Mouse (Mus musculus) forebrain, embryonic 12.5 days (tissue): ENCODE data around the gene Wdr64. TPM values are rescaled to one million over a fixed set of nuclear protein-coding genes. Genes with fewer than 3 reads are reported as not detected.

Experiments
- ATAC-seq: fragments of 200-750 bp; cut with Nextera tagmentation; 2 replicates; pipeline ENCODE4 v1.8.0; 2017; ENCODE audit warnings: moderate TSS enrichment; ENCODE audit not compliant: low FRiP score
- H3K27ac ChIP-seq: fragments of 300-500 bp; sonication (generic); 2 replicates; pipeline ENCODE4 v1.5.1; 2016; ENCODE audit warnings: mild to moderate bottlenecking
- H3K27me3 ChIP-seq: fragments of 300-500 bp; sonication (generic); 2 replicates; pipeline ENCODE4 v1.6.1; 2016; ENCODE audit warnings: mild to moderate bottlenecking
- H3K36me3 ChIP-seq: fragments of 300-500 bp; sonication (generic); replicated peaks from 2 replicates; pipeline ENCODE4 v1.6.1; 2016; ENCODE audit warnings: mild to moderate bottlenecking
- H3K4me1 ChIP-seq: fragments of 300-500 bp; sonication (generic); 2 replicates; pipeline ENCODE4 v1.6.1; 2016
- H3K4me2 ChIP-seq: fragments of 300-500 bp; sonication (generic); 2 replicates; pipeline ENCODE4 v1.6.1; 2016; ENCODE audit warnings: mild to moderate bottlenecking, moderate library complexity
- H3K4me3 ChIP-seq: fragments of 300-500 bp; sonication (generic); replicated peaks from 2 replicates; pipeline ENCODE4 v1.5.1; 2016; ENCODE audit warnings: mild to moderate bottlenecking
- H3K9ac ChIP-seq: fragments of 300-500 bp; sonication (generic); 2 replicates; pipeline ENCODE4 v1.6.1; 2016; ENCODE audit warnings: mild to moderate bottlenecking
- H3K9me3 ChIP-seq: fragments of 300-500 bp; sonication (generic); 2 replicates; pipeline ENCODE4 v1.6.1; 2016
- WGBS: fragments of 180-500 bp; shearing (Covaris S2); methylation state at CpG from one replicate; pipeline ENCODE4 v1.1.7; 2016; 5-methylcytosine and 5-hydroxymethylcytosine counted together
- polyA plus RNA-seq: library from polyadenylated mRNA; unstranded; fragments of >200 nt; fragmentation: Nextera tagmentation; extraction: Ambion mirVana; gene quantifications from 2 replicates; pipeline ENCODE4 v1.2.1, GENCODE M21; 2016

Gene Wdr64
- polyA plus RNA-seq, 1 experiment from 2014 or later: not detected

DNA sequence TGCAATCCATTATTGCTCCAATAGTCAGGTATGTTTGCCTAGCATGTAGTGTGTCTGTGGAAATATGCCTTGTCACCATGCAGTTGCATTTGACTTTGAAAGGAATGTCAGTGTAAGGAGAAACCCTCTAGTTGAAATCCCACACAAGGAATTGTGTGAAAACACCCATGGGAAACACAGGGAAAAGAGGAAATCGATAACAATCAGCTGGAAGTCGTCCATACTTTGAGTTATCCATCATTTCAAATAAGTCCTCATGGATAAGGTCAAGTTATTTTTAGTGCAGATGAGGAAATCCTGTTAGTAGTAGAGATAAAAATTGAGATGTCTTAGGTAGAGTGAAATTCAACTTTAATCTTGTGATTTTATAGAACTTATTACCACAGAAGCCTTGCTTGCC is 96.3 kb downstream of the Wdr64 start:
- H3K27me3 ChIP-seq: no peaks in the 10 kb centered on the region
- H3K9ac ChIP-seq: no peak overlapping the region
- H3K9me3 ChIP-seq: no peaks in the 10 kb centered on the region
- H3K36me3 ChIP-seq: no peaks in the 10 kb centered on the region
- no peak overlapping the region for H3K4me2 ChIP-seq
- ATAC-seq: no peak
- H3K4me3 ChIP-seq: no peak overlapping the region
- 0 out of 2 replicates have a peak, but pooled peaks cover 2% of the 10 kb centered on the region for H3K4me1 ChIP-seq
- no peak overlapping the region for H3K27ac ChIP-seq
- 92% methylated on average over 2 of the region's 2 CpGs for WGBS

DNA sequence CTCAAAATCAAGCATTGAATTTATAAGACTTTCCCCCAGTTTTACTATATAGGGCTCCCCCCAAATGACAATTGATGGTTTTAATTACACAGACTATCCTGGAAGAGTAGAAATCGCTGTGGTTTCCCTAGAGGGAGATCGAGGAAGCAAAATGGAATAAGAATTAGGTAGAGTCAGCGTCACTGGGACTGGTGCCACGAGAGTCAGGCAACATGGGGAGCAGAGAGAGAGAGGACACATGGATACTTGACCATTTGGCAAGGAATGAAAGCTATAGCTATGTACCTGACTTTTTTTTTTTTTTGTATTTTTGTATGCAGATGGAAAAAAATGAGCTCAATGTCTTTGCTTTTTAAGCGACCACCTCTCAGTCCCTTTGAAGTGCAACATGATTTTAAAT is 110.0 kb downstream of the Wdr64 start:
- Histone ChIP-seq H3K4me3 (no peak overlapping the region), H3K4me2 (no peak overlapping the region), H3K27me3 (no peaks in the 10 kb centered on the region), H3K9ac (no peak overlapping the region), H3K27ac (no peak overlapping the region), H3K36me3 (no peaks in the 10 kb centered on the region), H3K4me1 (no peaks in the 10 kb centered on the region), H3K9me3 (no peaks in the 10 kb centered on the region)
- ATAC-seq: no peak
- 84% methylated on average over 5 of the region's 5 CpGs for WGBS

DNA sequence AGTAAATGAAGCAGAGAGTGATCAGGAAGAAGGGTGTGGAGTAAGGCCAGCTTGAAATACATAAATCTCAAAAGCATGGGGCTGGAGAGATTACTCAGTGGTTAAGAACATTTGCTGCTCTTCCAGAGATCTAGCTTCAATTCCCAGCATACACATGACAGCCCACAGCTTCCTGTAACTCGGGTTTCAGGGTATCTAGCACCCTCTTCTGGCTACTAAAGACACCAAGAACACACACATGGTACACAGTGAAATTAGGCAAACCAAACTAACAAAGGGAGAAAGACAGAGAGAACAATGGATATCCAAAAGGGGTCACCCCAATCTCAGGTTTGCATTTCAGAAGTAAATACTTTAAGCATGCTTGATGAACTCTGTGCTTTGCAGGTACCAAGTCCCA is 113.2 kb downstream of the Wdr64 start:
- H3K9me3 ChIP-seq: no peaks in the 10 kb centered on the region
- H3K4me1 ChIP-seq: no peaks in the 10 kb centered on the region
- no peak overlapping the region for H3K4me3 ChIP-seq
- no peaks in the 10 kb centered on the region for H3K27me3 ChIP-seq
- H3K4me2 ChIP-seq: no peak overlapping the region
- H3K9ac ChIP-seq: no peak overlapping the region
- WGBS: 20% methylated on average over 1 of the region's 1 CpGs
- no peaks in the 10 kb centered on the region for H3K36me3 ChIP-seq
- no peak overlapping the region for H3K27ac ChIP-seq
- no peak for ATAC-seq

DNA sequence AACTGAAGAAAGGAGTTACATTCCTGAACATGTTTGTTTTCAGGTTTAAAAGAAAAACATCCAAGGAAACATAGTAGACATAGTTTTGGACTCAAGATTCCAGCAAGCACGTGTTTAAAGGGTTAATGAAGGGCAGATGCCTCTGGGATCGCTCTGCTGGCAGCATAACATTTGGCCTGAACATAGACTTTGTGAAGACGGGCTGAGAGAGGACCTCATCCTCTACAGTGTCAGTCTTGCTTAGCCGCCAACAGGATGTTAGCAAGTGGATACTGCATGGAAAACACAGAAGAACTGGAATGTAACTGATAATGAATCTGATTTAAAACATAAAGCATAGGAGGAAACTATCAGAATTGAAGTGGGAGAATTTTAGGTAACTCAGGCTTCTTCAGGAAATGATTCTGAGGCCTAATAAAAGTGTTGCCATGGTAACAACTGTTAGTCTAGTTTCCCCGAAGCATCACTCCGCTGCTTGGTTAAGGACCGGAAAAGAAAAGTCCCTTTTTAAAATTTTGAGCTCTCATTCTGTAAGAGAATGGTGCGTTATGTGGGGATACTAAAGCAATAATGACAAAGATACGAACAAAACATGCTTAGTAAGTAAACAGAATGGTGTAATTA is 125.5 kb downstream of the Wdr64 start:
- no peak for ATAC-seq
- no peaks in the 10 kb centered on the region for H3K9me3 ChIP-seq
- no peaks in the 10 kb centered on the region for H3K27me3 ChIP-seq
- no peak overlapping the region for H3K4me2 ChIP-seq
- H3K9ac ChIP-seq: no peak overlapping the region
- no peaks in the 10 kb centered on the region for H3K4me1 ChIP-seq
- no peak overlapping the region for H3K27ac ChIP-seq
- H3K4me3 ChIP-seq: no peak overlapping the region
- no peaks in the 10 kb centered on the region for H3K36me3 ChIP-seq
- WGBS: 74% methylated on average over 9 of the region's 9 CpGs

DNA sequence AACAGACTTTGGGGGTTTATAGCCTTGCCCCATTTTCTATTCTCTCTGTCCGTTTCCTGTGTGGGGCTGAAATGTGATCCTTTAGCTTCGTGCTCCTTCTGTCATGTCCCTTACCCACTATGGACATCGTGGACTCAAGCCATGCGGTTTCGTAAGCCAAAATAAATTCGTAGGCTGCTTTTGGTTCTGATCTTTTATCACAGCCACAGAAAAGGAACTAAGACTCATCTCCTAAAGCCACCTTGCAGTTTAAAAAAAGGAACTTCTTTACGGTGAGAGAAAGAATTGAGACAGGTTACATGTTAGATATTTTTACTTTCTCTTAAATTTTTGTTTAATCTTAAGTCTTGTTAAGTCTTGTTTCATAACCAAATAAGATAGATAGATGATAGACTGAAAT is 130.1 kb downstream of the Wdr64 start:
- no peaks in the 10 kb centered on the region for H3K27me3 ChIP-seq
- no peak overlapping the region for H3K4me3 ChIP-seq
- H3K36me3 ChIP-seq: no peaks in the 10 kb centered on the region
- H3K27ac ChIP-seq: no peak overlapping the region
- H3K4me1 ChIP-seq: no peaks in the 10 kb centered on the region
- H3K9ac ChIP-seq: no peak overlapping the region
- ATAC-seq: no peak
- WGBS: 90% methylated on average over 7 of the region's 7 CpGs
- H3K4me2 ChIP-seq: no peak overlapping the region
- no peaks in the 10 kb centered on the region for H3K9me3 ChIP-seq

DNA sequence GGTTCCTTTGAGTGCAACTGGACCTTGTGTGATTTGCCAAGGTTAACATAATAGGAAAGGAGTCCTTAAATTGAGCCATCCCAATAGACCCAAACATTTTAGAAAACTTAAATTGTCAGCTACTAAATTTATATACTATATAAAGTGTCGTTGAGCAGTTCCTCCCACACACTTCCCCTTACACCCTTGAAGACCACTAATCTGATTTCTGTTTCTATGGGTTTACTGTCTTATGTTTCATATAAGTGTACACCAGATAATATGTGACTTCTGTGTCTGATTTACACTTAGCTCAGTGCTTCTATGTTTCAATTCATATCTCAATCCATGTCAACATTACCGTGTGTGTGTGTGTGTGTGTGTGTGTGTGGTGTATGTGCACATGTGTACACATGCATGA is 130.8 kb downstream of the Wdr64 start:
- no peak overlapping the region for H3K4me3 ChIP-seq
- WGBS: 92% methylated on average over 2 of the region's 2 CpGs
- no peak overlapping the region for H3K27ac ChIP-seq
- no peaks in the 10 kb centered on the region for H3K36me3 ChIP-seq
- no peaks in the 10 kb centered on the region for H3K9me3 ChIP-seq
- no peak overlapping the region for H3K9ac ChIP-seq
- ATAC-seq: no peak
- no peaks in the 10 kb centered on the region for H3K27me3 ChIP-seq
- no peaks in the 10 kb centered on the region for H3K4me1 ChIP-seq
- no peak overlapping the region for H3K4me2 ChIP-seq

DNA sequence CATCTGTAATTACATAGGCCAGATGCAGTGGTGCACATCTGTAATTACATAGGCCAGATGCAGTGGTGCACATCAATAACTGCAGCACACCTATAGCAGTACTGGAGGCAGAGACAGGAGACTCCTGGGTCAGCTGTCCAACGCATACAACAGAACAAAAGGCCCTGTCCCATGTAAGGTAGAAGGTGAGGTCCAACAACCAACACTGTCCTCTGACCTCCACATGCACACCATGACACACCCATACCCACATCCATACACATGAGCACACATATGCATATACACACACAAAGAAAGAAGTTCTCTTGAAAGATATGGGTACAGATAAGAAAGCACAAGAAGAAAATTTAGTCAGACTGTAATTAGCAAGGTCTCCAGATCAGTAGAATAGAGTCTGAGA is 157.1 kb downstream of the Wdr64 start:
- Histone ChIP-seq H3K36me3 (no peaks in the 10 kb centered on the region), H3K9ac (no peak overlapping the region), H3K4me2 (no peak overlapping the region), H3K27me3 (no peaks in the 10 kb centered on the region), H3K4me3 (no peak overlapping the region), H3K9me3 (no peaks in the 10 kb centered on the region), H3K27ac (no peak overlapping the region), H3K4me1 (no peaks in the 10 kb centered on the region)
- 0 out of 2 replicates have a peak, but pooled peaks have one; percentile 23 for ATAC-seq
- 90% methylated on average over 1 of the region's 1 CpGs for WGBS

Other genes starting within 250 kb of the Wdr64 start
- gene Rgs7, start 206.1 kb upstream of the Wdr64 start, polyA plus RNA-seq: 6.6 and 7.2 TPM in 2 replicates
- 0.09 TPM in 1 of 2 replicates, not detected in the other for gene Kmo, start 78.2 kb upstream of the Wdr64 start, polyA plus RNA-seq
- gene Fh1, start 73.0 kb upstream of the Wdr64 start, polyA plus RNA-seq: 77.1 and 79.8 TPM in 2 replicates
- gene Opn3, start 5.8 kb upstream of the Wdr64 start, polyA plus RNA-seq: 7.7 and 8.5 TPM in 2 replicates
- 6.2 and 6.5 TPM in 2 replicates for gene Chml, start 5.7 kb upstream of the Wdr64 start, polyA plus RNA-seq
- gene Exo1, start 182.0 kb downstream of the Wdr64 start, polyA plus RNA-seq: 107 and 113 TPM in 2 replicates
- gene Gm38100, start 221.7 kb downstream of the Wdr64 start, polyA plus RNA-seq: 0.10 and 0.51 TPM in 2 replicates